Mouse (Mus musculus) telencephalon, adult 2 months (tissue): ENCODE data around the gene Phf10.
"Not testable (repeated sequence)": the region's sequence is repeated elsewhere in the genome, so short reads cannot be mapped to it uniquely, and the experiment has no call there.

Source experiments
- DNase-seq: peaks from one replicate; pipeline ENCODE4 v3.0.0-alpha.2; 2011; ENCODE audit warnings: low read depth, low spot score

Phf10 gene

GRCm38 (mm10) chr17:14943009-14943728 lies 17.9 kb downstream of the Phf10 start, which contains the start of the genes Wdr27 and 1600012H06Rik:
Gene Wdr27, minus strand, starts transcription at chr17:14943158.
Gene 1600012H06Rik, plus strand, starts transcription at chr17:14943184.
- DNase-seq: peak; percentile 97

GRCm38 (mm10) chr17:14942181-14942580 lies 18.9 kb downstream of the Phf10 start:
- not testable (repeated sequence) for DNase-seq

- no peak for DNase-seq
Measured at GRCm38 (mm10) chr17:14935841-14936605, 25.1 kb downstream of the Phf10 start.

GRCm38 (mm10) chr17:14935280-14935679 lies 25.8 kb downstream of the Phf10 start:
- not testable (repeated sequence) for DNase-seq

GRCm38 (mm10) chr17:14931469-14931868 lies 29.6 kb downstream of the Phf10 start:
- no peak for DNase-seq

GRCm38 (mm10) chr17:14930697-14931096 lies 30.4 kb downstream of the Phf10 start:
- no peak for DNase-seq

GRCm38 (mm10) chr17:14928631-14929030 lies 32.4 kb downstream of the Phf10 start:
- DNase-seq: no peak

GRCm38 (mm10) chr17:14927644-14928218 lies 33.3 kb downstream of the Phf10 start:
- no peak for DNase-seq

GRCm38 (mm10) chr17:14921582-14921981 lies 39.5 kb downstream of the Phf10 start:
- DNase-seq: no peak

- no peak for DNase-seq
Measured at GRCm38 (mm10) chr17:14917866-14918265, 43.2 kb downstream of the Phf10 start.

- no peak for DNase-seq
Measured at GRCm38 (mm10) chr17:14914401-14914800, 46.7 kb downstream of the Phf10 start.

- no peak for DNase-seq
Measured at GRCm38 (mm10) chr17:14912981-14913380, 48.1 kb downstream of the Phf10 start.

GRCm38 (mm10) chr17:14912420-14912819 lies 48.7 kb downstream of the Phf10 start:
- no peak for DNase-seq

GRCm38 (mm10) chr17:14910771-14911170 lies 50.3 kb downstream of the Phf10 start:
- DNase-seq: no peak

GRCm38 (mm10) chr17:14909331-14909730 lies 51.7 kb downstream of the Phf10 start:
- no peak for DNase-seq

GRCm38 (mm10) chr17:14907136-14907535 lies 53.9 kb downstream of the Phf10 start:
- DNase-seq: no peak

GRCm38 (mm10) chr17:14906611-14907010 lies 54.5 kb downstream of the Phf10 start:
- DNase-seq: no peak

- DNase-seq: peak; percentile 45
Measured at GRCm38 (mm10) chr17:14904637-14905265, 56.3 kb downstream of the Phf10 start.

GRCm38 (mm10) chr17:14904206-14904605 lies 56.9 kb downstream of the Phf10 start:
- no peak for DNase-seq

GRCm38 (mm10) chr17:14903212-14903611 lies 57.9 kb downstream of the Phf10 start:
- DNase-seq: no peak

GRCm38 (mm10) chr17:14898972-14899371 lies 62.1 kb downstream of the Phf10 start:
- no peak for DNase-seq

- DNase-seq: not testable (repeated sequence)
Measured at GRCm38 (mm10) chr17:14895058-14895457, 66.0 kb downstream of the Phf10 start.
